Mouse (Mus musculus): ENCODE measurements around the gene Fbxo22. TPM values are rescaled to one million over a fixed set of nuclear protein-coding genes. Genes with fewer than 3 reads are reported as not detected.

Gene Fbxo22
- polyA plus RNA-seq, 1 experiment from 2014 or later = 85.5 TPM

GRCm38 (mm10) chr9:55257105-55257504 lies 48.4 kb downstream of the Fbxo22 start:
- WGBS = 87% methylated on average over 2 of the region's 2 CpGs
- no peaks in the 10 kb centered on the region for H3K9me3 ChIP-seq (replicated peaks)
- H3K9ac ChIP-seq = no peak overlapping the region
- no peak overlapping the region for H3K27ac ChIP-seq
- H3K27me3 ChIP-seq = no peaks in the 10 kb centered on the region
- no peaks in the 10 kb centered on the region for H3K36me3 ChIP-seq
- H3K4me1 ChIP-seq = no peaks in the 10 kb centered on the region
- H3K4me2 ChIP-seq (replicated peaks) = no peak overlapping the region
- no peak overlapping the region for H3K4me3 ChIP-seq
- no peak for ATAC-seq (ENCODE audit: low FRiP score)

- 64% methylated on average over 6 of the region's 6 CpGs for WGBS
- H3K4me2 ChIP-seq (replicated peaks) = no peak overlapping the region
- no peak overlapping the region for H3K4me3 ChIP-seq
- no peaks in the 10 kb centered on the region for H3K36me3 ChIP-seq
- no peak overlapping the region for H3K9ac ChIP-seq
- ATAC-seq (ENCODE audit: low FRiP score) = no peak
- no peak overlapping the region for H3K27ac ChIP-seq
- H3K9me3 ChIP-seq (replicated peaks) = no peaks in the 10 kb centered on the region
- no peaks in the 10 kb centered on the region for H3K4me1 ChIP-seq
- H3K27me3 ChIP-seq = no peaks in the 10 kb centered on the region
These were observed 51.0 kb downstream of the Fbxo22 start for GRCm38 (mm10) chr9:55259741-55260140.

GRCm38 (mm10) chr9:55264356-55265302 lies 55.9 kb downstream of the Fbxo22 start:
- no peak overlapping the region for H3K4me3 ChIP-seq
- H3K4me1 ChIP-seq = no peaks in the 10 kb centered on the region
- H3K36me3 ChIP-seq = no peaks in the 10 kb centered on the region
- no peaks in the 10 kb centered on the region for H3K9me3 ChIP-seq (replicated peaks)
- H3K4me2 ChIP-seq (replicated peaks) = no peak overlapping the region
- H3K27me3 ChIP-seq = no peaks in the 10 kb centered on the region
- WGBS = 84% methylated on average over 8 of the region's 8 CpGs
- H3K9ac ChIP-seq = no peak overlapping the region
- no peak overlapping the region for H3K27ac ChIP-seq
- no peak for ATAC-seq (ENCODE audit: low FRiP score)

DNA sequence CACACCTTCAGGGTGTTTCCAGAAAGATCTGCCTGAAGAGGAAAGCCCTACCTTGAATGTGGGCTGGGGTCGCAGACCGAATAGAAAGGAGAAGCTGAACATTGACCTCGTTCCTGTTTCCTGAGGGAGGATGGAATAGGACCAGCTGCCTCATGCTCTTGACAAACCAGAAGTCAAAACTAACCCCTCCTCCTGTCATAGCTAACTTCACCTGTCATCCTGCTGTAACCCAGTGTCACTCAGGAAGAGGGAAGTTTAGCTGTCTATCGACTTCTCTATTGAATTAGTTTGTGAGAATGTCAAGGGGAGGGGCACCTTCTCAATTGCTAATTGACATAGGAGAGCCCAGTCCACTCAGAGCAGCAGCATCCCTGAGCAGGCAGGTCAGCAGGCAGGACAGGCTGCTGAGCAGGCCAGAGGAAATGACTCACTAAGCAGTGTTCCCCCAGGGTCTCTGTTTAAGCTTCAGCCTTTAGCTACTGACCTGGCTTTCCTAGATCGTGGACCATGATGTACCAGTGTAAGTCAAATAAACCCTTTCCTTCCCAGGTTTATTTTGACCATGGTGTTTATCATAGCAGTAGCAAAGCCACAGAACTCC lies 63.3 kb downstream of the Fbxo22 start:
- no peak overlapping the region for H3K9ac ChIP-seq
- no peaks in the 10 kb centered on the region for H3K36me3 ChIP-seq
- no peak overlapping the region for H3K27ac ChIP-seq
- no peak overlapping the region for H3K4me3 ChIP-seq
- ATAC-seq (ENCODE audit: low FRiP score) = no peak
- no peak overlapping the region for H3K4me2 ChIP-seq (replicated peaks)
- no peaks in the 10 kb centered on the region for H3K9me3 ChIP-seq (replicated peaks)
- 51% methylated on average over 5 of the region's 5 CpGs for WGBS
- no peaks in the 10 kb centered on the region for H3K4me1 ChIP-seq
- H3K27me3 ChIP-seq = no peaks in the 10 kb centered on the region

GRCm38 (mm10) chr9:55273906-55274305 lies 65.2 kb downstream of the Fbxo22 start:
- Histone ChIP-seq H3K4me2 (replicated peaks) (no peak overlapping the region), H3K27me3 (no peaks in the 10 kb centered on the region), H3K4me1 (no peaks in the 10 kb centered on the region), H3K27ac (no peak overlapping the region), H3K4me3 (no peak overlapping the region), H3K9me3 (replicated peaks) (no peaks in the 10 kb centered on the region), H3K9ac (no peak overlapping the region), H3K36me3 (no peaks in the 10 kb centered on the region)
- 44% methylated on average over 4 of the region's 4 CpGs for WGBS
- ATAC-seq (ENCODE audit: low FRiP score) = no peak

Other genes starting within 250 kb of the Fbxo22 start
- 6.4 and 7.8 TPM in 2 replicates for gene Chrna5, start 228.0 kb upstream of the Fbxo22 start, polyA plus RNA-seq (2016; fragmentation: Nextera tagmentation; extraction: Ambion mirVana)
- gene Chrna3, start 182.4 kb upstream of the Fbxo22 start, polyA plus RNA-seq (2016; fragmentation: Nextera tagmentation; extraction: Ambion mirVana) = 15.0 and 17.1 TPM in 2 replicates
- gene Chrnb4, start 160.1 kb upstream of the Fbxo22 start, polyA plus RNA-seq (2016; fragmentation: Nextera tagmentation; extraction: Ambion mirVana) = 1.5 and 2.0 TPM in 2 replicates
- gene Ube2q2, start 60.1 kb upstream of the Fbxo22 start, polyA plus RNA-seq (2016; fragmentation: Nextera tagmentation; extraction: Ambion mirVana) = 53.4 and 54.2 TPM in 2 replicates
- gene Nrg4, start 117.9 kb downstream of the Fbxo22 start, polyA plus RNA-seq (2016; fragmentation: Nextera tagmentation; extraction: Ambion mirVana) = 1.4 and 1.9 TPM in 2 replicates
- 1.3 and 1.6 TPM in 2 replicates for gene Tmem266, start 118.0 kb downstream of the Fbxo22 start, polyA plus RNA-seq (2016; fragmentation: Nextera tagmentation; extraction: Ambion mirVana)